Mouse (Mus musculus) intestine, embryonic 16.5 days (tissue): ENCODE measurements at regions not wholly inside any gene's neighbourhood (a gene's known extent, or its start where the extent isn't known, plus 50 kb on each side); places are given as distances from the start of the nearest gene placed in this dataset.

ENCODE experiments used
- ATAC-seq: fragments of 200-750 bp; cut with Nextera tagmentation; 2 replicates; pipeline ENCODE4 v1.8.0; 2017; ENCODE audit warnings: moderate TSS enrichment, moderate library complexity
- H3K27ac ChIP-seq: fragments of 300-500 bp; sonication (generic); 2 replicates; pipeline ENCODE4 v1.5.1; 2014; ENCODE audit warnings: mild to moderate bottlenecking, low read length
- H3K27me3 ChIP-seq: fragments of 300-500 bp; sonication (generic); replicated peaks from 2 replicates; pipeline ENCODE4 v1.6.1; 2014; ENCODE audit warnings: low read length, control low read depth, mixed read lengths; ENCODE audit not compliant: control insufficient read depth, insufficient read depth
- H3K36me3 ChIP-seq: fragments of 300-500 bp; sonication (generic); 2 replicates; pipeline ENCODE4 v1.6.1; 2014; ENCODE audit warnings: low read length, control low read depth; ENCODE audit not compliant: control insufficient read depth, insufficient read depth
- H3K4me1 ChIP-seq: fragments of 300-500 bp; sonication (generic); 2 replicates; pipeline ENCODE4 v1.6.1; 2014; ENCODE audit warnings: low read length, control low read depth, mixed read lengths; ENCODE audit not compliant: control insufficient read depth, insufficient read depth
- H3K4me2 ChIP-seq: fragments of 300-500 bp; sonication (generic); 2 replicates; pipeline ENCODE4 v1.6.1; 2014; ENCODE audit warnings: low read depth, low read length, control low read depth
- H3K4me3 ChIP-seq: fragments of 300-500 bp; sonication (generic); 2 replicates; pipeline ENCODE4 v1.5.1; 2014; ENCODE audit warnings: mild to moderate bottlenecking, low read length
- H3K9ac ChIP-seq: fragments of 300-500 bp; sonication (generic); 2 replicates; pipeline ENCODE4 v1.6.1; 2014; ENCODE audit warnings: low read depth, low read length
- H3K9me3 ChIP-seq: fragments of 300-500 bp; sonication (generic); 2 replicates; pipeline ENCODE4 v1.6.1; 2016; ENCODE audit warnings: low read length, control low read depth; ENCODE audit not compliant: control insufficient read depth
- WGBS: fragments of 180-500 bp; shearing (Covaris S2); extraction: QIAGEN DNeasy Blood & Tissue Kit; methylation state at CpG from one replicate; pipeline ENCODE4 v1.1.7; 2014; 5-methylcytosine and 5-hydroxymethylcytosine counted together

DNA sequence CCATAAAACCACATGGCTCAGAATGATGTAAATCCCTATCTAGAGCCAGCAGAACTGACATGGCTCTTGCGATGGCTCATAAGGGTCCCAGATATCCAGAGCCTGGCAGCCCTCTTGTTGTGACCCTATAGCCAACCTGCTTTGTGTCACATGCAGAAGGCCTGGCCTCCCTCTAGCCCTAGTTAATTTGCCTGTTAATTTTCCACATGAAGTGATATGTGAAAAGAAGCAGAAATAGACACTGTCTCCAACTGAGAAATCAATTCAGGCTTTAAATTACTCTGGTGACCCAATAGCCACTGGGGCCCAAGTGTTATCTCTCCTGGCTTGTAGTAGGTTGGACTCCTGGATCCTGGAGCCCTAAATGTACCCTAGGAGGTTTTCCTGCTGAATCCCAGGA is 103.3 kb upstream of the Usp47 start:
- Histone ChIP-seq H3K27ac (no peak overlapping the region), H3K9ac (no peak overlapping the region), H3K9me3 (no peaks in the 10 kb centered on the region), H3K27me3 (no peaks in the 10 kb centered on the region), H3K4me1 (no peaks in the 10 kb centered on the region), H3K4me3 (no peak overlapping the region), H3K4me2 (no peak overlapping the region), H3K36me3 (no peaks in the 10 kb centered on the region)
- WGBS: 86% methylated on average over 1 of the region's 1 CpGs
- no peak for ATAC-seq

- no peak overlapping the region for H3K9ac ChIP-seq
- 83% methylated on average over 7 of the region's 7 CpGs for WGBS
- no peaks in the 10 kb centered on the region for H3K4me1 ChIP-seq
- ATAC-seq: no peak
- no peaks in the 10 kb centered on the region for H3K36me3 ChIP-seq
- no peaks in the 10 kb centered on the region for H3K27me3 ChIP-seq
- H3K4me2 ChIP-seq: no peak overlapping the region
- H3K9me3 ChIP-seq: no peaks in the 10 kb centered on the region
- H3K4me3 ChIP-seq: no peak overlapping the region
- H3K27ac ChIP-seq: no peak overlapping the region
Measured at GRCm38 (mm10) chr7:111903741-111904231, 119.5 kb upstream of the Usp47 start.

- 88% methylated on average over 1 of the region's 1 CpGs for WGBS
- Histone ChIP-seq H3K36me3 (no peaks in the 10 kb centered on the region), H3K4me3 (no peak overlapping the region), H3K4me1 (peaks cover 5% of the 10 kb centered on the region; the same call in 1 of the 2 replicates), H3K9me3 (no peaks in the 10 kb centered on the region), H3K4me2 (no peak overlapping the region), H3K27ac (no peak overlapping the region), H3K27me3 (no peaks in the 10 kb centered on the region), H3K9ac (no peak overlapping the region)
- no peak for ATAC-seq
Measured at GRCm38 (mm10) chr7:111897016-111897415, 117.2 kb upstream of the Galnt18 start.

- Histone ChIP-seq H3K36me3 (no peaks in the 10 kb centered on the region), H3K4me2 (no peak overlapping the region), H3K4me1 (peaks cover 5% of the 10 kb centered on the region; the same call in 1 of the 2 replicates), H3K4me3 (no peak overlapping the region), H3K27me3 (no peaks in the 10 kb centered on the region), H3K27ac (no peak overlapping the region), H3K9ac (no peak overlapping the region), H3K9me3 (no peaks in the 10 kb centered on the region)
- ATAC-seq: no peak
- WGBS: 68% methylated on average over 5 of the region's 5 CpGs
Measured at GRCm38 (mm10) chr7:111896255-111896654, 116.5 kb upstream of the Galnt18 start.

DNA sequence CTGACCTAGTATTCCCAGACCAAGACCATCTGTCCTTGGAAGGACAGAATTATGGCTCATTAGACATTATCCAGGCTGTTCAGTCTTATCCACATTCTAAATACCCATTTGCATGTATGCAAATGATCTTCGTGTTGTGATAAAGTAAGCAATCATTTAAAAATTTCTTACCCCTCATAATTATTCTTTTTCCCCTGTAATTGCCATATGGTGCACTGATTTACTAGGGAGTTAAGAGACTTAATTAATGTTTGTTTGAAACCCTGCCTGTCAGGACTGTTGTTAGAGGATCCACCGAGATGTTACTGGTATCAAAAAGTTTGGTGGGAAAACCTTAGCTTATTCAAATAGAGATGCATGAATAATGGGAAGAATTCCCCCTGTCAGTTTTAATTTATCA is 103.2 kb upstream of the Galnt18 start:
- WGBS: 77% methylated on average over 2 of the region's 2 CpGs
- no peak for ATAC-seq
- no peaks in the 10 kb centered on the region for H3K36me3 ChIP-seq
- no peak overlapping the region for H3K4me3 ChIP-seq
- H3K4me2 ChIP-seq: no peak overlapping the region
- no peaks in the 10 kb centered on the region for H3K4me1 ChIP-seq
- no peak overlapping the region for H3K27ac ChIP-seq
- no peak overlapping the region for H3K9ac ChIP-seq
- H3K27me3 ChIP-seq: no peaks in the 10 kb centered on the region
- H3K9me3 ChIP-seq: no peaks in the 10 kb centered on the region

DNA sequence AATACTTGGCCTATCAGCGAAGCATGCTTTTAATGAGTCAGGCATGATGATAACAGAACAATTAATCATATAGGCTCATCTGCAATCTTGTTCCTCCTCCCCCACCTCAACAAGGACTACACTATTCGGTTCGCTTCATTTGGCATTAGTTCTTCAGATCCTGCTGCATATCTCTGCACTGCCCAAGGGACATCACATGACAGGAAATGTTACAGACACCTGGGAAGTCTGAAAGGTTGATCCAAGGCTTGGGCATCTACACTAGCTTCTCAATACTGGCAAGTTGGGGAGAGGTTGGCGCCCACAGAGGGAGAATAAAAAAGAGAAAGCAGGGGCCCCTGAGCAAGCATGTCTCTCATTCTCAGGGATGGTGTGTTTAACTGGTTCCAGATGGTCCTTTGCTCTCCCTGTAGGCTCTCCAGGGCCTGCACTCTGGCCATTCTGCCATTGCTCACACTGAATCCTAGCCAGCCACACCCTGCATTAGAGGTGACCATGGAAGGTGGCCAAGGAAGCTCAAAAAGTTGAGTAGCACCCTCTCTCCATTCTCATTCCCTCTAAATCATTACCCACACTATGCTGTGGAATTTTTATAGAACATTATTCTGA is 100.4 kb upstream of the Galnt18 start:
- H3K4me1 ChIP-seq: no peaks in the 10 kb centered on the region
- no peaks in the 10 kb centered on the region for H3K36me3 ChIP-seq
- no peaks in the 10 kb centered on the region for H3K9me3 ChIP-seq
- WGBS: 72% methylated on average over 4 of the region's 4 CpGs
- no peak overlapping the region for H3K9ac ChIP-seq
- H3K27me3 ChIP-seq: no peaks in the 10 kb centered on the region
- no peak overlapping the region for H3K4me3 ChIP-seq
- ATAC-seq: no peak
- no peak overlapping the region for H3K4me2 ChIP-seq
- no peak overlapping the region for H3K27ac ChIP-seq

DNA sequence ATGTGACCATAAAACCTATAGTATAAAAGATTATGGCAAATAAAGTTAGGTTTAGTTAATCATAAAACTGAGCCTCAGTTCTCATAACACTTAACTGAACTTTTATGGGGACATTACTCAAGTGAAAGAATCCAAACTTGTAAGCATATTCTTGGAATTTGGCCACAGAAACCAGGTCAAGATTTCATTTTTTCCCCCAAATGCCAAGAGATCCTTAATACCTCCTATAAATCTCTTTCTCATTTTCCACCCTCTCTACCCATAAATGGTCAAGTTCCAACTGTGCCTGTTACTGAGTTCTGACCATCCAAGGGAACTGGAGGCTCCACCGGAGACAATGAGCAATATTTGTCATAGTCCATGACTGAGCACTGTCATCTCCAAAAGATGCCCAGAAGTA is 97.8 kb upstream of the Galnt18 start:
- ATAC-seq: no peak
- Histone ChIP-seq H3K9me3 (no peaks in the 10 kb centered on the region), H3K4me2 (no peak overlapping the region), H3K9ac (no peak overlapping the region), H3K4me1 (no peaks in the 10 kb centered on the region), H3K27me3 (no peaks in the 10 kb centered on the region), H3K36me3 (no peaks in the 10 kb centered on the region), H3K4me3 (no peak overlapping the region), H3K27ac (no peak overlapping the region)
- WGBS: 57% methylated on average over 1 of the region's 1 CpGs

- 0 out of 2 replicates have a peak, but pooled peaks have one; percentile 36 for ATAC-seq
Measured at GRCm38 (mm10) chr7:111875949-111876348, 96.2 kb upstream of the Galnt18 start.

GRCm38 (mm10) chr7:111869337-111869736 is 89.6 kb upstream of the Galnt18 start:
- Histone ChIP-seq H3K36me3 (no peaks in the 10 kb centered on the region), H3K27me3 (no peaks in the 10 kb centered on the region), H3K4me2 (no peak overlapping the region), H3K27ac (no peak overlapping the region), H3K4me1 (no peaks in the 10 kb centered on the region), H3K9me3 (no peaks in the 10 kb centered on the region), H3K4me3 (no peak overlapping the region), H3K9ac (no peak overlapping the region)
- WGBS: 91% methylated on average over 6 of the region's 6 CpGs
- no peak for ATAC-seq

More at GRCm38 (mm10) chr7:111875949-111876348, 96.2 kb upstream of the Galnt18 start:
- WGBS: 66% methylated on average over 1 of the region's 1 CpGs
- Histone ChIP-seq H3K9me3 (no peaks in the 10 kb centered on the region), H3K36me3 (no peaks in the 10 kb centered on the region), H3K27ac (no peak overlapping the region), H3K27me3 (no peaks in the 10 kb centered on the region), H3K4me2 (no peak overlapping the region), H3K4me3 (no peak overlapping the region), H3K4me1 (no peaks in the 10 kb centered on the region), H3K9ac (no peak overlapping the region)

GRCm38 (mm10) chr7:111863035-111863434 is 83.3 kb upstream of the Galnt18 start:
- WGBS: 56% methylated on average over 8 of the region's 8 CpGs
- Histone ChIP-seq H3K27me3 (no peaks in the 10 kb centered on the region), H3K9ac (no peak overlapping the region), H3K4me3 (no peak overlapping the region), H3K9me3 (no peaks in the 10 kb centered on the region), H3K27ac (no peak overlapping the region), H3K4me2 (no peak overlapping the region), H3K36me3 (no peaks in the 10 kb centered on the region), H3K4me1 (peaks cover 3% of the 10 kb centered on the region; the same call in 1 of the 2 replicates)
- ATAC-seq: no peak
